Mouse (Mus musculus) liver, embryonic 12.5 days (tissue): ENCODE results near the gene Sp9. TPM values are rescaled to one million over a fixed set of nuclear protein-coding genes. Genes with fewer than 3 reads are reported as not detected.
A peak's percentile ranks its signal among the peaks of the same experiment; 100 is the strongest.

ENCODE experiments used
- ATAC-seq: fragments of 200-750 bp; cut with Nextera tagmentation; 2 replicates; pipeline ENCODE4 v1.8.0; 2017; ENCODE audit warnings: moderate number of reproducible peaks, mild to moderate bottlenecking, moderate library complexity
- H3K27ac ChIP-seq: fragments of 300-500 bp; sonication (generic); 2 replicates; pipeline ENCODE4 v1.5.1; 2016; ENCODE audit warnings: mild to moderate bottlenecking
- H3K27me3 ChIP-seq: fragments of 300-500 bp; sonication (generic); replicated peaks from 2 replicates; pipeline ENCODE4 v1.6.1; 2016; ENCODE audit warnings: mild to moderate bottlenecking, moderate library complexity
- H3K36me3 ChIP-seq: fragments of 300-500 bp; sonication (generic); 2 replicates; pipeline ENCODE4 v1.6.1; 2016; ENCODE audit warnings: mild to moderate bottlenecking, moderate library complexity
- H3K4me1 ChIP-seq: fragments of 300-500 bp; sonication (generic); 2 replicates; pipeline ENCODE4 v1.6.1; 2016
- H3K4me2 ChIP-seq: fragments of 300-500 bp; sonication (generic); 2 replicates; pipeline ENCODE4 v1.6.1; 2016; ENCODE audit warnings: mild to moderate bottlenecking, moderate library complexity
- H3K4me3 ChIP-seq: fragments of 300-500 bp; sonication (generic); 2 replicates; pipeline ENCODE4 v1.5.1; 2016; ENCODE audit warnings: mild to moderate bottlenecking, moderate library complexity
- H3K9ac ChIP-seq: fragments of 300-500 bp; sonication (generic); 2 replicates; pipeline ENCODE4 v1.6.1; 2016; ENCODE audit warnings: mild to moderate bottlenecking, moderate library complexity
- H3K9me3 ChIP-seq: fragments of 300-500 bp; sonication (generic); replicated peaks from 2 replicates; pipeline ENCODE4 v1.6.1; 2016; ENCODE audit warnings: mild to moderate bottlenecking, moderate library complexity
- WGBS: fragments of 180-500 bp; shearing (Covaris S2); methylation state at CpG from one replicate; pipeline ENCODE4 v1.1.7; 2016; ENCODE audit not compliant: insufficient replicate concordance; 5-methylcytosine and 5-hydroxymethylcytosine counted together
- polyA plus RNA-seq: library from polyadenylated mRNA; unstranded; fragments of >200 nt; fragmentation: Nextera tagmentation; extraction: Ambion mirVana; gene quantifications from 2 replicates; pipeline ENCODE4 v1.2.1, GENCODE M21; 2016

Gene Sp9
- polyA plus RNA-seq = not detected in 2 replicates

DNA sequence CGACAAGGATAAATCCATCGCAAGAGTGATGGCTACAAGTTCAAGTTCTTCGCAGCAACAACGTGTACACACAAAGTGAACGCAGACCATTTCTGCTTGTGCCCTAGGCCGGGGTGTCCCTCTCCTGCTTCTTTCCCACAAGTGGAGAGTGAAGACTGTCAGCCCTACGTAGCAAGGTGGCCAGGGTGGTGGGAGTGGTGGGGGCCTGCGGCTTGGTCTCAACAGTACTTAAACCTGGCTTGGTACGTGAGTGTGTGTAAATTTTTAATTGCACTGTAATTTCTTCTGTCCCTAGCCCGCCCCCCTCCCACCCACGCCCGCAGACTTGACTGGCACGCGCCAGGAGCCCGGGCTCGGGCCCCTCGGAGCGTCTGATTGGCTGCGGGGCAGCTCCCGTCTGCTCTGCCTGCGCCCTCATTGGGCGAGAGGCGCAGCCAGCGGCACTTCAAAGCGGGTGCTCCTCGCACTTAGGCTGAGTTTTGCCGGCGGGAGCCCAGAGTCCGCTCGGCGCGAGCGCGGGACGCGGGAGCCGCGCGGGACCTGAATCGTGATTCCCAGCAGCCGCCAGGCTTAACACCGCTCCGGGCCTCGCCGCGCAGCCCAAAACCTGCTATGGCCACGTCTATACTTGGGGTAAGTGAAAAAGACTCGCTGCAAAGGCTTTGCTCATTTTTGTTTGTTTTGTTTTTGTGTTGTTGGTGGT, at the start of gene Sp9:
TSS of gene Sp9 (plus strand) at position 467 of the 703 bp plus-strand sequence.
- Histone ChIP-seq H3K9ac (0 out of 2 replicates have a peak within 1 kb of the TSS, but pooled peaks have one; percentile 17), H3K4me1 (peaks cover 44% of the 10 kb centered on the region), H3K9me3 (no peaks in the 10 kb centered on the region), H3K4me3 (peak within 1 kb of the TSS; percentile 50), H3K4me2 (peak within 1 kb of the TSS; percentile 73), H3K36me3 (no peaks in the 10 kb centered on the region), H3K27me3 (peaks cover 93% of the 10 kb centered on the region), H3K27ac (no peak within 1 kb of the TSS)
- WGBS = 2% methylated on average over 48 of the region's 48 CpGs
- peak; percentile 63 for ATAC-seq

DNA sequence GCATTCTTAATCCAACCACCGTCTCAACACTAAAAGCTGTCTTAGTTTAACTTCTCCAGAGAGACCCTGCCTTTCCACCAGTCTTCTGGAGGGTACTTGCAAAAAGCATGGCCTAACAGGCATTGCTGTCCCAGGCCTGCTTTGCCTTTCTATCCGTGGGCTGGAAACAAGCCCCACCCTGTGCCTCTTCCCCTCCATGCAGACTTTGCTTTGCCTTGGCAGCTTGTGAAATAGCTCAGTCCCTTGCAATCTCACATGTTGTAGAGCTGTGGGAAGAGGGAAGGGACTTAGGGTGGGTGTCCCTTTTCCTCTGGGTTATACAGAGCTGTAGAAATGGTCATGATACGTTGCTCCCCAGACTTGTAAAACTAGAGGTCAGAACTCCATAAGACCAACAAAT, 40.6 kb upstream of the Sp9 start:
- no peak for ATAC-seq
- H3K36me3 ChIP-seq = no peaks in the 10 kb centered on the region
- WGBS = 48% methylated on average over 3 of the region's 3 CpGs
- no peak overlapping the region for H3K27ac ChIP-seq
- no peak overlapping the region for H3K4me3 ChIP-seq
- H3K9me3 ChIP-seq = no peaks in the 10 kb centered on the region
- no peaks in the 10 kb centered on the region for H3K27me3 ChIP-seq
- no peaks in the 10 kb centered on the region for H3K4me1 ChIP-seq
- no peak overlapping the region for H3K9ac ChIP-seq
- H3K4me2 ChIP-seq = no peak overlapping the region

DNA sequence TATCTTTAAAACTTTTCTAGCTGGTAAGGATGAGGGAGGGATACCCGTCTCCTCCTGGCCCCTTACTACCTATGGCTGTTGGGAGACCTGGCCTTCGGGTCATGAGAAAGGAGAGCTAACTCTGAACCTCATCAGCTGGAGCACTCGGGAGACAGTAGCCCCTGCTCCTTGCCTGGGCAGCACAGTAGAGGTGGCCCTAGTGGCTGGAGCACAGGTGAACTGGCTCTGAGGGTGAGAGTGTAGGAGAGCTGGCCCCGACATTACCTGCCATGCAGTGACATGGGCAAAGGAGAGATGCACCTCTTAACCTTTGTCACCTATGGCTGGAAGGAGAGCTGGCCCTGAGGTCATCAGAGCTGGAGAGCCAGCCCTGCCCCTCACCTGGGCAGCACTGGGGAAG, 30.4 kb upstream of the Sp9 start:
- Histone ChIP-seq H3K9ac (no peak overlapping the region), H3K27ac (no peak overlapping the region), H3K27me3 (peaks cover 8% of the 10 kb centered on the region), H3K9me3 (no peaks in the 10 kb centered on the region), H3K4me3 (no peak overlapping the region), H3K4me1 (no peaks in the 10 kb centered on the region), H3K36me3 (no peaks in the 10 kb centered on the region), H3K4me2 (no peak overlapping the region)
- no peak for ATAC-seq
- WGBS = 59% methylated on average over 4 of the region's 4 CpGs

DNA sequence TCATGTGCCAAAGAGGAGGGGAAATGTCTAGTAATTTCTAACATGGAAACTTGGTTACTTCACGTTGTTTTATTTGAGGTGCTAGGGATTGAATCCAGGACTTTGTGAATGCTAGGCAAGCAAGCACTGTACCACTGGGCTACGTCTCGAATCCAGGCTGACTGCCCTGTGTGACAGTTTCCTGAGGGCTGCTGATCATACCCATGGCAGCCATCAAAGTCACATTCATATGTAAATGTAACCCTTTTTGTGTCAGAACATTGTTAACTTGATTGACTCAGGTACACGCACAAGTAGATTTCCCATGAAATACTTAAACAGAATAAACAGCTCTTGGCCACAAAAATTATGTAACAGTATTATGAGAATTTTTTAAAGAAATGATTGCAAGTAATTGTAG, 23.0 kb upstream of the Sp9 start:
- no peaks in the 10 kb centered on the region for H3K9me3 ChIP-seq
- H3K27me3 ChIP-seq = peaks cover 7% of the 10 kb centered on the region; the same call in 1 of the 2 replicates
- WGBS = 69% methylated on average over 4 of the region's 4 CpGs
- H3K4me2 ChIP-seq = no peak overlapping the region
- H3K4me1 ChIP-seq = no peaks in the 10 kb centered on the region
- H3K9ac ChIP-seq = no peak overlapping the region
- no peaks in the 10 kb centered on the region for H3K36me3 ChIP-seq
- H3K4me3 ChIP-seq = no peak overlapping the region
- no peak overlapping the region for H3K27ac ChIP-seq
- ATAC-seq = no peak

DNA sequence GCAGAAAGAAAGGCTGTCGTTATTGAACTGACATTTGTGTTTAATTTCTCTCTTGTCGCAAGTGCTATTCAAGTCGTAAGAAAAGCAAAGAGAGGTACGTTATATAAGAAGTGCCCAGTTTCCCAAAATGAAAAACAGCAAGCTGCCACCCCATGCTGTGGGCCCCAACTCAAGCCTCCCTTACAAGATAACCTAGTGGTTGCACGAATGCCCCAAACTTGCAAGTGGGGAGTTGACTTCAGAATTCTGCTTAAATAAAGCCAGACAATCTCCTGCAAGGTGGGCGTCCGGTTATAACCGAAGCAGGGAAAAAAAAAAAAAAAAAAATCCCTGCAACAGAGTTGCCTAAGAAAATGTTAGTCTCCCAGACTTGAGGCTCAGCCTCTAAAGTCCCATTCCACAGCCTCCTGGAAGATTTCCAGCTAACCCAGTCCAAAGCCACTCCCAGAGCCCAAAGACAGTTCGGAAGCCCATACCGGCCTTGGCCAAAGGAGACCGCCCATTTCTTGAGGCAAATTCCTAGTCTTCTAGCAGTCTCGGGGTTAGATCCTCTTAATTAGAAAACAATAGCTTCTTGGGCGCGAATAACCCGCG, 8.5 kb upstream of the Sp9 start:
- Histone ChIP-seq H3K36me3 (no peaks in the 10 kb centered on the region), H3K4me1 (peaks cover 12% of the 10 kb centered on the region; the same call in 1 of the 2 replicates), H3K4me3 (peak overlapping the region; percentile 39; the same call in 1 of the 2 replicates), H3K27ac (no peak overlapping the region), H3K9me3 (peaks cover 4% of the 10 kb centered on the region; the same call in 1 of the 2 replicates), H3K9ac (no peak overlapping the region), H3K27me3 (peaks cover 76% of the 10 kb centered on the region), H3K4me2 (peak overlapping the region; percentile 53)
- no peak for ATAC-seq
- WGBS = 7% methylated on average over 16 of the region's 16 CpGs

DNA sequence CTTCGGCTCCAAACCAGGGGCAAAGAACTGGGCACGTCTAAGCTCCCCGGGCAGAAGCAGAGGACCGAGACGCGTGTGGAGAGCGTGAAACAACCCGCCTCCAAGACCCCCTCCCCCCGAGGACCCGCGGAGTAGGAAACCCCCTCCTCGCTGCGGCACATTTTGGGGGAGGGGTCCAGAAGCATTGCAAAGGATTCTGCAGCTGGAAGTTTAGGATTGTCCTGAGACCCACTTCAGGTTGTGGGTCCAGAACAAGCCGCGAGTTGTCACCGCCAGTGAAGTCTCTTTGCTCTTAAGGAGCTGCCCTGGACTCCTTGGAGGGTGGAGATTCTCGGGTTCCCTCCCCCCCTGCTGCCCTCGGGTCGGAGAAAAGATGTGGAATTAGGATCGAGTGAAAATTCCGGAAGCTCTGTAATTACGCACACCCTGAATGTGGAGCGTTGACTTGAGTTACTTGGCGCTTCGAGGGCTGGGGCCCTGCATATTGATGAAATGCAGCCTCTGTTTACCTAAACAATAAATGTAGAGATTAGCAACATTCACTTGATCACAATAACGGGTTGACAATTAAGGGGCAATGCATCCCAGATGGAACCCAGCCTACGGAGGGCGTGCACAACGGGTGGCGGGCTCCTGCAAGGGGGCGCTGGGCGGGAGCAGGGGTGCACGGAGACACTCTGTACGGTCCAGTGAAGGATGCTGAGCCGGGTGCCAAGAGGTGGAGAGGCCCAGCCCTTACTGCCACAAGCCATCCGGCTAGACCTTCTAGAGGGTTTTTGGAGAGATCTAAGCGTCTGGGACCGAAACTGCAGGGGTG, 7.7 kb upstream of the Sp9 start:
- WGBS = 3% methylated on average over 38 of the region's 38 CpGs
- Histone ChIP-seq H3K9ac (no peak overlapping the region), H3K4me3 (peak overlapping the region; percentile 39), H3K27ac (no peak overlapping the region), H3K4me1 (peaks cover 12% of the 10 kb centered on the region; the same call in 1 of the 2 replicates), H3K27me3 (peaks cover 78% of the 10 kb centered on the region), H3K9me3 (peaks cover 4% of the 10 kb centered on the region; the same call in 1 of the 2 replicates), H3K36me3 (no peaks in the 10 kb centered on the region), H3K4me2 (peak overlapping the region; percentile 53)
- no peak for ATAC-seq

DNA sequence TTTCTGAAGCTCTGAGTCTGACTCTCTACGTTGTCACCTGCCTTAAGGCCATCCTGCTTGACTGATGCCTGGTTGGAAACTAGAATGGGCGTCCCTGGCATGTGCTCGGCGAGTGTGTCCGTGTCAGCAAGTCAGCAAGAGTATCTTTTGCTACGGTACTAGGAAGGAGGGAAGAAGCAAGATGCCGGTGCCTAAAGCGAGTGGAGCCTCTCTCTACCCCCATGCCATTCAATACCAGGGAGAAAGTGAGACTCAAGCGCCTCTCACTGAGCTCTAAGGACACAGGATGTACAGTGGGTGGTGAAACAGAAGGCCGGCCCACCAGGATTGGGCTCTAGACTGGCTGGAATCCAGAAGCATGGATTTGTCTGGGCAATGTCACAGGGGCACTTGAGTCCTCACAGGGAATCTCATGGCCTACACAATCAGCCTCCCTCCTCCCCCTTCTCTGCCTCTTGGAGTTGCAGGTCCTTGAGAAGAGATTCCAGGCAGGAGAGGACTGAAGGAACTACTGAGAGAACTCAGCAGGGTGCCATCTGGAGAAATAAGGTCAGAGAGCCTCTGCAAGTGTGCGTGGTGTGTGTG, 7.0 kb upstream of the Sp9 start:
- H3K27me3 ChIP-seq = peaks cover 85% of the 10 kb centered on the region
- no peak overlapping the region for H3K27ac ChIP-seq
- H3K4me3 ChIP-seq = peak overlapping the region; percentile 39; the same call in 1 of the 2 replicates
- peak overlapping the region; percentile 53 for H3K4me2 ChIP-seq
- H3K9me3 ChIP-seq = peaks cover 4% of the 10 kb centered on the region; the same call in 1 of the 2 replicates
- ATAC-seq = no peak
- 6% methylated on average over 11 of the region's 11 CpGs for WGBS
- peaks cover 12% of the 10 kb centered on the region; the same call in 1 of the 2 replicates for H3K4me1 ChIP-seq
- no peaks in the 10 kb centered on the region for H3K36me3 ChIP-seq
- H3K9ac ChIP-seq = no peak overlapping the region

DNA sequence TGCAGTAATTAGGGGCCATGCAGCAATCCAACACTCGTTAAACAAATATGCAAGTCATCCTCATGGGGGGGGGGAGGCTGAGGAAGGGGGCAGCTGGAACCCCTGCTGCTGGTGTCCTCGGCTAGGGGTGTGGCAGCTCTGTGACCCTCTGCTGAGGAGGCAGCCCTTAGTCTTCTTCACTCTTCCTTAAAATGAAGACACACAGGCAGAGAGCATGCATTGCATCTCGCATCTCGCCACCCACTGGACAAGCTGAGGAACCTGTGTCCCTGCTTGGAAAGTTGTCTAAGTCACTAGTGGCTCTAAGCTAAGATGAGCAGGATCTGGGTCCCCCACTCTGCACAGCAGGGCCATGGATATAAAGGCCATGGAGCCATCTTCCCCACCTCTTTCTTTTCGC, 5.7 kb upstream of the Sp9 start:
- Histone ChIP-seq H3K4me2 (no peak overlapping the region), H3K27me3 (peaks cover 96% of the 10 kb centered on the region), H3K9ac (no peak overlapping the region), H3K4me3 (no peak overlapping the region), H3K27ac (no peak overlapping the region), H3K36me3 (no peaks in the 10 kb centered on the region), H3K9me3 (peaks cover 2% of the 10 kb centered on the region; the same call in 1 of the 2 replicates), H3K4me1 (peaks cover 16% of the 10 kb centered on the region)
- WGBS = 5% methylated on average over 5 of the region's 5 CpGs
- no peak for ATAC-seq

DNA sequence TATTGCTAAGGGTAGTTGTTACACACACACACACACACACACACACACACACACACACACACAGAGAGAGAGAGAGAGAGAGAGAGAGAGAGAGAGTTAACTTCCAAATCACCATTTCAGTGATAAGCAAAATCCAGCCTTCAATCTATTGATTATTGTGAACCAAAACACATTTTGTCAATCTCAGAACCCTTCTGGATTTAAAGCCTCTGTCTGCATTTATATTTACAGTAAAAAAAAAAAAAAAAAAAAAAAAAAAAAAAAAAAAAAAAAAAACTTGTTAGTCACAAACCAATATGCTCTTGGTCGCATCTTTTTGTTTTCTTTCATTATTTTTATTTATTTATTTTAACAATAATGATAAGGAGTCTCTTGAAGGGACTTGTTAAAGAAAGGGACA, 5.1 kb upstream of the Sp9 start:
- no peak overlapping the region for H3K4me3 ChIP-seq
- H3K36me3 ChIP-seq = no peaks in the 10 kb centered on the region
- peaks cover 22% of the 10 kb centered on the region for H3K4me1 ChIP-seq
- H3K4me2 ChIP-seq = no peak overlapping the region
- no peak overlapping the region for H3K9ac ChIP-seq
- no peak for ATAC-seq
- 36% methylated on average over 1 of the region's 1 CpGs for WGBS
- no peak overlapping the region for H3K27ac ChIP-seq
- H3K9me3 ChIP-seq = no peaks in the 10 kb centered on the region
- H3K27me3 ChIP-seq = peaks cover 98% of the 10 kb centered on the region

DNA sequence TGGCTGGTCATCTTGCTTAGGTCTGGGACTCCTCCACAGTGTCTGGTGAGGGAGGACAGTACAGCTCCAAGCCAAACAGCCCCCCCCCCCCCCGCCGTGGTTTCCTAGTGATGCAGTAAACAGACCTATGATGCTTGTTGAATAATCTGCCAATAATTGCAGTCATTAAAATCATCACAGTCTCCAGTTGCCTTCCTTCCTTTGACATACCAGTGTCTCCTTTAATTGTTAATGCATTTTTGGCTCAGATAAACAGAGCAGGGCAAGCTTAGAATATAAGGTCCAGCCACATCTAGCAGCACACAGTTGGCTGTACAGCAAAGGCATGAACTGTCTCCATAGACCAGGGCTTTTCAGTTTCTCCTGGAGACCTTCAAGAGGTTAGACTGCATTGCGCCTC, 4.5 kb upstream of the Sp9 start:
- no peak for ATAC-seq
- peaks cover 28% of the 10 kb centered on the region for H3K4me1 ChIP-seq

DNA sequence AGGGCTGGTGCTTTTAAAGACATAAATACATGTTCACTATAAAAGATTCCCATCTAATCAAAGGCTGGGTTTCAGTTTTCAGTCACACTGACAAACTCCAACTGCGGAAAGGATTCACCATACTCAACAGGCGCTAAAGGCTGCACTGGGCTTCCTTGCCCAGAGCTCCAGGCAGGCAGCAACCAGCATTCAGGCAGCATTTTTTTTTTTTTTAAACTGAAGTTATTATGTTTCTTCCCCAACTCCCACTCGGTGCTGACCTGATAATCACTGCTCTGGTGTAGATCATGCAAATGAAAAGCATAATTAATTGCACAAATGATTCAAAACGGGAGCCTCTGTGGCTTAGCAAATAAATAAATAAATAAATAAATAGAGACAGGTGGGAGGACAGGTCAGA, 3.9 kb upstream of the Sp9 start:
- H3K27me3 ChIP-seq = peaks cover 98% of the 10 kb centered on the region
- ATAC-seq = no peak
- no peak overlapping the region for H3K4me2 ChIP-seq
- no peak overlapping the region for H3K27ac ChIP-seq
- WGBS = 2% methylated on average over 4 of the region's 4 CpGs
- no peak overlapping the region for H3K9ac ChIP-seq
- no peaks in the 10 kb centered on the region for H3K9me3 ChIP-seq
- no peak overlapping the region for H3K4me3 ChIP-seq
- no peaks in the 10 kb centered on the region for H3K36me3 ChIP-seq
- peaks cover 34% of the 10 kb centered on the region for H3K4me1 ChIP-seq

More for the DNA sequence above, 4.5 kb upstream of the Sp9 start:
- peaks cover 98% of the 10 kb centered on the region for H3K27me3 ChIP-seq
- 17% methylated on average over 3 of the region's 3 CpGs for WGBS
- no peak overlapping the region for H3K9ac ChIP-seq
- H3K4me2 ChIP-seq = no peak overlapping the region
- no peak overlapping the region for H3K4me3 ChIP-seq
- no peak overlapping the region for H3K27ac ChIP-seq
- no peaks in the 10 kb centered on the region for H3K36me3 ChIP-seq
- H3K9me3 ChIP-seq = no peaks in the 10 kb centered on the region
